Mouse (Mus musculus): Measurements from ENCODE around the gene Cypt4. TPM values are rescaled to one million over a fixed set of nuclear protein-coding genes. Genes with fewer than 3 reads are reported as not detected.
"Not testable (repeated sequence)": the region's sequence is repeated elsewhere in the genome, so short reads cannot be mapped to it uniquely, and the experiment has no call there.

Cypt4 gene
- not detected for total RNA-seq (2021)

DNA sequence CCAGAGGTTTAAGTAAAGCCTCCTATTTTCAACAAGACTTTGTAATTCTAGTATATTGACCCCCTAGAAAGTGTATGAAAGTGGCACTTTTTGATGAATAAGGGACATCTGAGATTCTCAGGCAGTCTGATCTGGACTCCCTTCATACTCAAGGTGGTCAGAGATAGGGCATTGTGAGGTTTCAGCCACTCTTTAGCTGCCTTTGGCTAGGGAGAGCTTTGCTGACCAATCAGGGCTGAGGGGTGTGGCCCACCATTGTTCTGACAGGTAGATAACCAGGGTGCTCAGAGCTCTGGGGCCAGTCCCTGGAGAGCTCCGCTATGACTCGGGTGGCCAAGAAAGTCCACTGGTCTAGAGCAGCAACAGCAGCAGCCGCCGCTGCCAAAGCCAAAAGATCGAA is at the start of gene Cypt4:
TSS of gene Cypt4 (plus strand) at position 301 of the 400 bp plus-strand sequence.
- no peak for DNase-seq (ENCODE audit: extremely low spot score in 1 of 2, low spot score in 1 of 2)

DNA sequence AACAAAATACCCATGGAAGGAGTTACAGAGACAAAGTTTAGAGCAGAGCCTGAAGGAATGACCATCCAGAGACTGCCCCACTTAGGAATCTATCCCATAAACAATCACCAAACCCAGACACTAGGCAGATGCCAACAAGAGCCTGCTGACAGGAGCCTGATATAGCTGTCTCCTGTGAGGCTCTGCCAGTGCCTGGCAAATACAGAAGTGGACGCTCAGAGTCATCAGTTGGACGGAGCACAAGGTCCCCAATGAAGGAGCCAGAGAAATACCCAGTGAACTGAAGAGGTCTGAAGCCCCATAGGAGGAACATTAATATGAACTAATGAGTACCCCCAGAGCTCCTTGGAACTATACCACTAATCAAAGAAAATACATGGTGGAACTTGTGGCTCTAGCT is 12.3 kb downstream of the Cypt4 start:
- not testable (repeated sequence) for DNase-seq (ENCODE audit: extremely low spot score in 1 of 2, low spot score in 1 of 2)

Other genes with a start within 250 kb of the Cypt4 start
- gene Dpy19l1, start 122.1 kb upstream of the Cypt4 start, total RNA-seq (2021) = 10 to 100 TPM; 35.3 to 41.8 TPM
- under 1 TPM; 0.30 to 0.54 TPM for gene Dpy19l2, start 71.1 kb downstream of the Cypt4 start, total RNA-seq (2021)
- not detected for gene Tbx20, start 149.1 kb downstream of the Cypt4 start, total RNA-seq (2021)

All from layer of hippocampus, postnatal 25 days (tissue).